Mouse (Mus musculus) liver, embryonic 14.5 days (tissue): ENCODE results near the gene Rad54l2. TPM values are rescaled to one million over a fixed set of nuclear protein-coding genes. Genes with fewer than 3 reads are reported as not detected.

ENCODE experiments used
- ATAC-seq: fragments of 200-750 bp; cut with Nextera tagmentation; 2 replicates; pipeline ENCODE4 v1.8.0; 2017; ENCODE audit warnings: moderate number of reproducible peaks, mild to moderate bottlenecking, moderate library complexity; ENCODE audit not compliant: insufficient read depth
- DNase-seq, 3 experiments: peaks; one replicate each; pipeline ENCODE4 v3.0.0-alpha.2; 2012 to 2013; ENCODE audit warnings: low read depth in 3 of 3, low spot score in 3 of 3
- H3K27ac ChIP-seq: fragments of 300-500 bp; sonication (generic); 2 replicates; pipeline ENCODE4 v1.5.1; 2014; ENCODE audit warnings: moderate library complexity, mild to moderate bottlenecking, control low read depth, inconsistent platforms
- H3K27me3 ChIP-seq: fragments of 300-500 bp; sonication (generic); 2 replicates; pipeline ENCODE4 v1.6.1; 2014; ENCODE audit warnings: mild to moderate bottlenecking, low read length, moderate library complexity; ENCODE audit not compliant: control insufficient read depth, insufficient read depth
- H3K36me3 ChIP-seq: fragments of 300-500 bp; sonication (generic); replicated peaks from 2 replicates; pipeline ENCODE4 v1.6.1; 2014; ENCODE audit warnings: low read depth; ENCODE audit not compliant: control insufficient read depth, insufficient read depth
- H3K4me1 ChIP-seq, 2 experiments: fragments of 200-500 bp in 1 of 2; fragments of 300-500 bp in 1 of 2; sonication (generic) in 1 of 2; replicated peaks; 2 replicates each; pipeline ENCODE4 v1.6.1; 2012 to 2014; ENCODE audit warnings: antibody characterized with exemption in 1 of 2, inconsistent platforms in 1 of 2, low read length in 1 of 2; ENCODE audit not compliant: control insufficient read depth in 2 of 2, insufficient read depth in 2 of 2
- H3K4me2 ChIP-seq: fragments of 300-500 bp; sonication (generic); 2 replicates; pipeline ENCODE4 v1.6.1; 2014; ENCODE audit warnings: low read depth, mild to moderate bottlenecking, control low read depth, moderate library complexity
- H3K4me3 ChIP-seq, 2 experiments: fragments of 200-500 bp in 1 of 2; fragments of 300-500 bp in 1 of 2; sonication (generic) in 1 of 2; 2 replicates each; pipeline ENCODE4 v1.5.1; 2012 to 2014; ENCODE audit warnings: low read depth in 2 of 2, low read length in 2 of 2, mild to moderate bottlenecking in 2 of 2, control low read depth in 1 of 2, inconsistent platforms in 1 of 2, moderate library complexity in 1 of 2; ENCODE audit not compliant: insufficient read depth in 1 of 2
- H3K9ac ChIP-seq: fragments of 300-500 bp; sonication (generic); replicated peaks from 2 replicates; pipeline ENCODE4 v1.6.1; 2014; ENCODE audit warnings: mild to moderate bottlenecking, control low read depth, moderate library complexity
- H3K9me3 ChIP-seq: fragments of 300-500 bp; sonication (generic); 2 replicates; pipeline ENCODE4 v1.6.1; 2016; ENCODE audit warnings: low read length, mixed read lengths; ENCODE audit not compliant: control insufficient read depth
- CTCF ChIP-seq: IDR thresholded peaks from 2 replicates; pipeline ENCODE4 v1.5.1; 2016; ENCODE audit warnings: antibody characterized with exemption, low read depth, control low read depth
- EP300 ChIP-seq: IDR thresholded peaks from 2 replicates; pipeline ENCODE4 v1.6.1; 2016; ENCODE audit warnings: antibody characterized with exemption, low read depth
- whole genome bisulfite sequencing: fragments of 180-500 bp; shearing (Covaris S2); extraction: QIAGEN DNeasy Blood & Tissue Kit; methylation state at CpG from one replicate; pipeline ENCODE4 v1.1.7; 2014; ENCODE audit not compliant: insufficient replicate concordance; 5-methylcytosine and 5-hydroxymethylcytosine counted together
- polyA plus RNA-seq, 2 experiments: library from polyadenylated mRNA; depleted of rRNA in 1 of 2; stranded (reverse) in 1 of 2; unstranded in 1 of 2; fragments of >200 nt; fragmentation: Nextera tagmentation in 1 of 2; extraction: Ambion mirVana in 1 of 2; gene quantifications; 2 replicates each; pipeline versions ENCODE4 v1.2.1 to v1.2.3; 2012 to 2014

The Rad54l2 gene
- polyA plus RNA-seq, 2 experiments, result 0.96 to 2.4 TPM

- no peak for ATAC-seq
- Histone ChIP-seq H3K4me3 (no peak within 1 kb of the TSS), H3K36me3 (no peaks in the 10 kb centered on the region), H3K27me3 (peaks cover 11% of the 10 kb centered on the region), H3K4me2 (peak within 1 kb of the TSS; percentile 4), H3K9me3 (no peaks in the 10 kb centered on the region), H3K9ac (no peak within 1 kb of the TSS), H3K27ac (no peak within 1 kb of the TSS), H3K4me1 (no peaks in the 10 kb centered on the region)
- WGBS, result 3% methylated on average over 30 of the region's 44 CpGs
- peak; percentile 5 to 22 (median 22) for DNase-seq
- TF ChIP-seq EP300 (no peak), CTCF (no peak)
Measured at GRCm38 (mm10) chr9:106655884-106656720, 132.9 kb downstream of the Rad54l2 start, which contains the start of gene Grm2. TSS of gene Grm2 (minus strand) at chr9:106656082.

GRCm38 (mm10) chr9:106652720-106653119 is 136.3 kb downstream of the Rad54l2 start:
- ATAC-seq, result no peak
- peak; percentile 47 for TF ChIP-seq CTCF
- TF ChIP-seq EP300, result no peak
- H3K9ac ChIP-seq, result no peak overlapping the region
- H3K9me3 ChIP-seq, result no peaks in the 10 kb centered on the region
- H3K4me2 ChIP-seq, result no peak overlapping the region
- H3K4me3 ChIP-seq, result no peak overlapping the region
- no peaks in the 10 kb centered on the region for H3K4me1 ChIP-seq
- no peak overlapping the region for H3K27ac ChIP-seq
- no peak for DNase-seq
- H3K36me3 ChIP-seq, result no peaks in the 10 kb centered on the region
- H3K27me3 ChIP-seq, result peaks cover 11% of the 10 kb centered on the region
- WGBS, result 46% methylated on average over 1 of the region's 1 CpGs

- ATAC-seq (no peak), DNase-seq (no peak)
- no peak overlapping the region for H3K4me3 ChIP-seq
- H3K27me3 ChIP-seq, result no peaks in the 10 kb centered on the region
- no peaks in the 10 kb centered on the region for H3K4me1 ChIP-seq
- no peaks in the 10 kb centered on the region for H3K36me3 ChIP-seq
- no peak overlapping the region for H3K27ac ChIP-seq
- no peak overlapping the region for H3K9ac ChIP-seq
- no peak overlapping the region for H3K4me2 ChIP-seq
- H3K9me3 ChIP-seq, result no peaks in the 10 kb centered on the region
- WGBS, result 61% methylated on average over 27 of the region's 27 CpGs
- no peak for TF ChIP-seq CTCF
- TF ChIP-seq EP300, result no peak
Measured at GRCm38 (mm10) chr9:106647226-106647625, 141.8 kb downstream of the Rad54l2 start.

- ATAC-seq (no peak), DNase-seq (no peak)
- Histone ChIP-seq H3K4me3 (no peak overlapping the region), H3K27ac (no peak overlapping the region), H3K9ac (no peak overlapping the region), H3K27me3 (no peaks in the 10 kb centered on the region), H3K4me1 (no peaks in the 10 kb centered on the region), H3K4me2 (no peak overlapping the region), H3K36me3 (no peaks in the 10 kb centered on the region), H3K9me3 (no peaks in the 10 kb centered on the region)
- WGBS, result 63% methylated on average over 9 of the region's 9 CpGs
- TF ChIP-seq CTCF, result no peak
- no peak for TF ChIP-seq EP300
Measured at GRCm38 (mm10) chr9:106645684-106646271, 143.2 kb downstream of the Rad54l2 start.

- Histone ChIP-seq H3K9me3 (no peaks in the 10 kb centered on the region), H3K27ac (no peak overlapping the region), H3K27me3 (no peaks in the 10 kb centered on the region), H3K36me3 (no peaks in the 10 kb centered on the region), H3K9ac (no peak overlapping the region), H3K4me1 (no peaks in the 10 kb centered on the region), H3K4me2 (no peak overlapping the region), H3K4me3 (no peak overlapping the region)
- WGBS, result 43% methylated on average over 6 of the region's 6 CpGs
- DNase-seq (no peak), ATAC-seq (no peak)
- peak; percentile 48 for TF ChIP-seq CTCF
- TF ChIP-seq EP300, result no peak
Measured at GRCm38 (mm10) chr9:106643787-106644186, 145.2 kb downstream of the Rad54l2 start.
